Mouse (Mus musculus) embryonic facial prominence, embryonic 12.5 days (tissue): Measurements from ENCODE around the gene Mettl14. TPM values are rescaled to one million over a fixed set of nuclear protein-coding genes. Genes with fewer than 3 reads are reported as not detected.

Experiments
- ATAC-seq: fragments of 200-750 bp; cut with Nextera tagmentation; 2 replicates; pipeline ENCODE4 v1.8.0; 2017; ENCODE audit not compliant: insufficient number of reproducible peaks, insufficient read depth, low FRiP score, low TSS enrichment
- H3K27ac ChIP-seq: fragments of 300-500 bp; sonication (generic); 2 replicates; pipeline ENCODE4 v1.5.1; 2016; ENCODE audit warnings: mild to moderate bottlenecking
- H3K27me3 ChIP-seq: fragments of 300-500 bp; sonication (generic); 2 replicates; pipeline ENCODE4 v1.6.1; 2016; ENCODE audit warnings: mild to moderate bottlenecking, moderate library complexity
- H3K36me3 ChIP-seq: fragments of 300-500 bp; sonication (generic); 2 replicates; pipeline ENCODE4 v1.6.1; 2016; ENCODE audit warnings: mild to moderate bottlenecking
- H3K4me1 ChIP-seq: fragments of 300-500 bp; sonication (generic); 2 replicates; pipeline ENCODE4 v1.6.1; 2016
- H3K4me2 ChIP-seq: fragments of 300-500 bp; sonication (generic); replicated peaks from 2 replicates; pipeline ENCODE4 v1.6.1; 2016; ENCODE audit warnings: mild to moderate bottlenecking, moderate library complexity
- H3K4me3 ChIP-seq: fragments of 300-500 bp; sonication (generic); 2 replicates; pipeline ENCODE4 v1.5.1; 2016; ENCODE audit warnings: mild to moderate bottlenecking
- H3K9ac ChIP-seq: fragments of 300-500 bp; sonication (generic); 2 replicates; pipeline ENCODE4 v1.6.1; 2016; ENCODE audit warnings: mild to moderate bottlenecking, moderate library complexity
- H3K9me3 ChIP-seq: fragments of 300-500 bp; sonication (generic); 2 replicates; pipeline ENCODE4 v1.6.1; 2016; ENCODE audit warnings: mild to moderate bottlenecking, moderate library complexity
- WGBS: fragments of 180-500 bp; shearing (Covaris S2); methylation state at CpG from one replicate; pipeline ENCODE4 v1.1.7; 2016; 5-methylcytosine and 5-hydroxymethylcytosine counted together
- polyA plus RNA-seq: library from polyadenylated mRNA; unstranded; fragments of >200 nt; fragmentation: Nextera tagmentation; extraction: Ambion mirVana; gene quantifications from 2 replicates; pipeline ENCODE4 v1.2.1, GENCODE M21; 2016

The Mettl14 gene
- polyA plus RNA-seq, 1 experiment from 2014 or later: 35.9 TPM

DNA sequence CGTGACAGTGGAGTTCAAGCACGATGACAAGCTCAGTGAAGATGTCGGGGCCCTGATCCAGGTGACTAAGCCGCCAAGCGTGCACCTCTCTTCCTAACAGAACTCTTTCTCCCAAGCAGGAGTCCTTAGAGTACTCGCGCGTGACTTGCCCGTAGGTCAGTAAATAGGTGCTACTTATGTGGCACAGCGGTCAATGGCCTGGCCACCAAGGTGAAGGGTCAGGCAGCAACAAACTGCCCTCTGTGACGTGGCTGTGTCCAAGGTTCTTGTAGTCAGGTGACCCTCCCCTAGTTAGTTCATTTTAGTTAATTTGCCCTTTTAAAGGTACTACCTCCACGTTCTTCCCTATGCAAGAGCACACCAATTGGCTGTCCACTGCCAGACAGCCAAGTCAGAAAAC, 32.2 kb downstream of the Mettl14 start:
- H3K4me1 ChIP-seq: no peaks in the 10 kb centered on the region
- no peak overlapping the region for H3K4me3 ChIP-seq
- no peak overlapping the region for H3K4me2 ChIP-seq
- no peaks in the 10 kb centered on the region for H3K9me3 ChIP-seq
- H3K9ac ChIP-seq: no peak overlapping the region
- no peak overlapping the region for H3K27ac ChIP-seq
- H3K36me3 ChIP-seq: peaks cover 43% of the 10 kb centered on the region; the same call in 1 of the 2 replicates
- 89% methylated on average over 12 of the region's 12 CpGs for WGBS
- ATAC-seq: no peak
- no peaks in the 10 kb centered on the region for H3K27me3 ChIP-seq

- Histone ChIP-seq H3K4me2 (no peak overlapping the region), H3K9ac (no peak overlapping the region), H3K27me3 (no peaks in the 10 kb centered on the region), H3K4me1 (no peaks in the 10 kb centered on the region), H3K9me3 (no peaks in the 10 kb centered on the region), H3K27ac (no peak overlapping the region), H3K36me3 (peaks cover 38% of the 10 kb centered on the region; the same call in 1 of the 2 replicates), H3K4me3 (no peak overlapping the region)
- no peak for ATAC-seq
- WGBS: 67% methylated on average over 6 of the region's 6 CpGs
Observed at GRCm38 (mm10) chr3:123353183-123353582, 32.7 kb downstream of the Mettl14 start.

DNA sequence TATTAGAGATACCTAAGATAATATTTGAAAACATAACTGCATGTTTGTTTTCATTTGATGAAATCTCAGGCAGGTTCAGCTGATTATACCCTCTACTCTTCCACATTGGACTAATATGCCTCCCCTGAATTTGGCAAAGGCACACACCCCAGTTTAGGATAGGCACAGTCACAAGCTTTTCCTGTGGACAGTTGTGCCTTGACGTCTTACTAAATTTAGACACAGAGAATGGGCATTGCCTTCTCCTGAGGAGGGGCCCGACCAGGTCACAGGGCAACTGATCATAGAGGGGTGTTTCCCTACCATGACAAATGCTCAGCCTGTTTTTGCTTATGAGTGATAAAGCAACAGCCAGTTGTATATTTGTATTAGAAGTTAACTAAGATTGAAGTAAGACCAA, 34.4 kb downstream of the Mettl14 start:
- no peak overlapping the region for H3K4me2 ChIP-seq
- H3K9me3 ChIP-seq: no peaks in the 10 kb centered on the region
- no peak overlapping the region for H3K9ac ChIP-seq
- no peak for ATAC-seq
- 78% methylated on average over 2 of the region's 2 CpGs for WGBS
- no peak overlapping the region for H3K27ac ChIP-seq
- H3K36me3 ChIP-seq: peaks cover 34% of the 10 kb centered on the region
- no peaks in the 10 kb centered on the region for H3K27me3 ChIP-seq
- no peaks in the 10 kb centered on the region for H3K4me1 ChIP-seq
- no peak overlapping the region for H3K4me3 ChIP-seq

- no peaks in the 10 kb centered on the region for H3K27me3 ChIP-seq
- H3K9me3 ChIP-seq: no peaks in the 10 kb centered on the region
- no peaks in the 10 kb centered on the region for H3K4me1 ChIP-seq
- H3K27ac ChIP-seq: no peak overlapping the region
- H3K4me2 ChIP-seq: no peak overlapping the region
- WGBS: 82% methylated on average over 8 of the region's 8 CpGs
- no peak overlapping the region for H3K4me3 ChIP-seq
- no peak for ATAC-seq
- H3K36me3 ChIP-seq: peaks cover 34% of the 10 kb centered on the region
- H3K9ac ChIP-seq: no peak overlapping the region
Observed at GRCm38 (mm10) chr3:123350602-123351001, 35.3 kb downstream of the Mettl14 start.

- Histone ChIP-seq H3K27ac (no peak overlapping the region), H3K4me2 (no peak overlapping the region), H3K27me3 (no peaks in the 10 kb centered on the region), H3K9me3 (no peaks in the 10 kb centered on the region), H3K4me1 (no peaks in the 10 kb centered on the region), H3K9ac (no peak overlapping the region), H3K36me3 (peaks cover 24% of the 10 kb centered on the region), H3K4me3 (no peak overlapping the region)
- no peak for ATAC-seq
- 84% methylated on average over 12 of the region's 12 CpGs for WGBS
Observed at GRCm38 (mm10) chr3:123348080-123348802, 37.7 kb downstream of the Mettl14 start.

DNA sequence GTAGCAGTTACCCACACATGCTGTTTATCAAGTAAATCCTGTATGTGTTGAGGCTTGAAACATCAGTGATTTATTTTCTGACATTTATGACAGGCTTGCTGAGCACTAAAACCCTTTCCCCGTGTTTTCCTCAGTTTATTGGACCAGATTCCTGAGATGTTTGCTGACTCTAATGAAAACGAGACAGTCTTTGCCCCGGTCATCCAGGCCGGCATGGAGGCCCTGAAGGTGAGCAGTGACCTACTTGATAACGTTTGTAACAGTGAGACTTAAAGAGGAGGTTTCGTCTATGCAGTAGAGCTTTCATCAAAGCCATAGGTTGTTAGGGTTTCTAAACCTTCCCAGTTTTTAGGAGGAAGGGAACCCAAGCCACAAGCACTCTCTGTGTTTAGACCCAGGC, 42.2 kb downstream of the Mettl14 start:
- H3K27ac ChIP-seq: no peak overlapping the region

DNA sequence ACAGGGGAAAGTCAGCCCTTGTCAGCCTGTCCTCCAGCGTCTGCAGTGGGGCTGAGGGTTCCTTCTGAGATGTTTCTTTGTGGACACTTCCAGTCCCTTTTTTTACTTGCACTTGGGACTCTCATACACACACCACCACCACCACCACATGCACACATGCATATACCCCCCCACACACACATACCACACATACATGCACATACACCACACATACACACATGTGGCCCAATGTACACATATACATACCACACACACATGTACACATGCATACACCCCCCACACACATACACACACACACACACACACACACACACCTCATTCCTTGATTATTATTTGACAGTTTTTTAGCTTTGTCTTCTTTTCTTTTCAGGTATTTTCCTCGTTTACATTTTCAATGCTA, 44.9 kb downstream of the Mettl14 start:
- no peak overlapping the region for H3K9ac ChIP-seq
- 84% methylated on average over 2 of the region's 2 CpGs for WGBS
- H3K27ac ChIP-seq: no peak overlapping the region
- H3K4me3 ChIP-seq: no peak overlapping the region
- H3K27me3 ChIP-seq: no peaks in the 10 kb centered on the region
- no peak overlapping the region for H3K4me2 ChIP-seq
- no peak for ATAC-seq
- peaks cover 18% of the 10 kb centered on the region for H3K36me3 ChIP-seq
- H3K4me1 ChIP-seq: no peaks in the 10 kb centered on the region
- no peaks in the 10 kb centered on the region for H3K9me3 ChIP-seq

More for the DNA sequence above, 42.2 kb downstream of the Mettl14 start:
- Histone ChIP-seq H3K36me3 (peaks cover 22% of the 10 kb centered on the region), H3K9ac (no peak overlapping the region), H3K9me3 (no peaks in the 10 kb centered on the region), H3K27me3 (no peaks in the 10 kb centered on the region), H3K4me2 (no peak overlapping the region), H3K4me1 (no peaks in the 10 kb centered on the region), H3K4me3 (no peak overlapping the region)
- no peak for ATAC-seq
- WGBS: 74% methylated on average over 6 of the region's 6 CpGs

DNA sequence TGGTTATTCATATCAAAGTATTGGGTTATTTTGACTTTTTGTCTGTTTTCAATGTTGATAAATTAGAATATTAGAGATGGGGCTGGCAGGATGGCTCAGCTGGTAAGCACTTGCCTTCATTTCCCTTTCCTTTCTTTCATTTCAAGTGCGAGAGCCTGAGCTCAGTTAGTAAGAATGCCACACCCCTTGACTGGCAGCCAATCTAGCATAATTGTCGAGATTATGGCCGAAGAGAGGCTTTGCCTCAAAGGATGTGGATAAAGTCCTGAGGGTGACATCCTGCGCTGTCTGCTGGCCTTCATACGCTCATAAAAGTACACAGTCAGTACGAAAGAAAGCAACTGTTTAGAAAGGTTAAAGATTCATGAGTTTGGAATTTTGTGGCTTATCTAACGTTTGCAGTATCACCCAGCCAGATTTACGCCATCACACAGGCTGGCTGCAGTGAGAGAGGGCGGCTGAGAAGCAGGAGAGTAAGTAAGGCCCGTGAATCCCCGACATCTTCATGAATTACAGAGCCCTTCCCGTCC, 47.2 kb downstream of the Mettl14 start:
- no peaks in the 10 kb centered on the region for H3K27me3 ChIP-seq
- no peaks in the 10 kb centered on the region for H3K9me3 ChIP-seq
- no peak for ATAC-seq
- H3K36me3 ChIP-seq: peaks cover 7% of the 10 kb centered on the region; the same call in 1 of the 2 replicates
- no peak overlapping the region for H3K4me2 ChIP-seq
- no peak overlapping the region for H3K9ac ChIP-seq
- H3K27ac ChIP-seq: no peak overlapping the region
- peaks cover 6% of the 10 kb centered on the region; the same call in 1 of the 2 replicates for H3K4me1 ChIP-seq
- 77% methylated on average over 12 of the region's 12 CpGs for WGBS
- H3K4me3 ChIP-seq: no peak overlapping the region

- peaks cover 8% of the 10 kb centered on the region; the same call in 1 of the 2 replicates for H3K4me1 ChIP-seq
- no peak overlapping the region for H3K4me3 ChIP-seq
- 71% methylated on average over 6 of the region's 6 CpGs for WGBS
- H3K9me3 ChIP-seq: no peaks in the 10 kb centered on the region
- no peak overlapping the region for H3K9ac ChIP-seq
- H3K27me3 ChIP-seq: no peaks in the 10 kb centered on the region
- no peak for ATAC-seq
- H3K4me2 ChIP-seq: no peak overlapping the region
- H3K27ac ChIP-seq: no peak overlapping the region; the same call in 1 of the 2 replicates
- peaks cover 3% of the 10 kb centered on the region; the same call in 1 of the 2 replicates for H3K36me3 ChIP-seq
Observed at GRCm38 (mm10) chr3:123337853-123338252, 48.1 kb downstream of the Mettl14 start.

GRCm38 (mm10) chr3:123336951-123337350, 49.0 kb downstream of the Mettl14 start:
- peaks cover 11% of the 10 kb centered on the region; the same call in 1 of the 2 replicates for H3K4me1 ChIP-seq
- no peak for ATAC-seq
- H3K4me3 ChIP-seq: no peak overlapping the region
- H3K27ac ChIP-seq: no peak overlapping the region
- no peak overlapping the region for H3K9ac ChIP-seq
- WGBS: 80% methylated on average over 5 of the region's 5 CpGs
- no peak overlapping the region for H3K4me2 ChIP-seq
- no peaks in the 10 kb centered on the region for H3K9me3 ChIP-seq
- peaks cover 3% of the 10 kb centered on the region; the same call in 1 of the 2 replicates for H3K36me3 ChIP-seq
- no peaks in the 10 kb centered on the region for H3K27me3 ChIP-seq

GRCm38 (mm10) chr3:123336455-123336854, 49.5 kb downstream of the Mettl14 start:
- H3K27ac ChIP-seq: no peak overlapping the region
- no peak for ATAC-seq
- no peaks in the 10 kb centered on the region for H3K27me3 ChIP-seq
- H3K9ac ChIP-seq: no peak overlapping the region
- H3K36me3 ChIP-seq: peaks cover 3% of the 10 kb centered on the region; the same call in 1 of the 2 replicates
- H3K9me3 ChIP-seq: no peaks in the 10 kb centered on the region
- WGBS: 76% methylated on average over 7 of the region's 7 CpGs
- H3K4me2 ChIP-seq: no peak overlapping the region
- H3K4me3 ChIP-seq: no peak overlapping the region
- peaks cover 11% of the 10 kb centered on the region; the same call in 1 of the 2 replicates for H3K4me1 ChIP-seq

GRCm38 (mm10) chr3:123335480-123335879, 50.4 kb downstream of the Mettl14 start:
- ATAC-seq: no peak
- WGBS: 41% methylated on average over 3 of the region's 3 CpGs
- H3K4me3 ChIP-seq: no peak overlapping the region
- H3K27ac ChIP-seq: no peak overlapping the region
- H3K9me3 ChIP-seq: no peaks in the 10 kb centered on the region
- no peak overlapping the region for H3K9ac ChIP-seq
- H3K4me2 ChIP-seq: no peak overlapping the region
- peaks cover 11% of the 10 kb centered on the region; the same call in 1 of the 2 replicates for H3K4me1 ChIP-seq
- H3K36me3 ChIP-seq: peaks cover 3% of the 10 kb centered on the region; the same call in 1 of the 2 replicates
- H3K27me3 ChIP-seq: no peaks in the 10 kb centered on the region
